Mouse (Mus musculus) T-cell, adult 66 days (primary cell): Measurements from ENCODE around the gene 4930455H04Rik. TPM values are rescaled to one million over a fixed set of nuclear protein-coding genes. Genes with fewer than 3 reads are reported as not detected.

Experiments used
- total RNA-seq, 2 experiments: library from RNA; stranded (reverse); gene quantifications; 3 replicates in 1 of 2; 4 replicates in 1 of 2; pipeline ENCODE4 v1.2.4; 2023

4930455H04Rik gene
- total RNA-seq, result not detected

DNA sequence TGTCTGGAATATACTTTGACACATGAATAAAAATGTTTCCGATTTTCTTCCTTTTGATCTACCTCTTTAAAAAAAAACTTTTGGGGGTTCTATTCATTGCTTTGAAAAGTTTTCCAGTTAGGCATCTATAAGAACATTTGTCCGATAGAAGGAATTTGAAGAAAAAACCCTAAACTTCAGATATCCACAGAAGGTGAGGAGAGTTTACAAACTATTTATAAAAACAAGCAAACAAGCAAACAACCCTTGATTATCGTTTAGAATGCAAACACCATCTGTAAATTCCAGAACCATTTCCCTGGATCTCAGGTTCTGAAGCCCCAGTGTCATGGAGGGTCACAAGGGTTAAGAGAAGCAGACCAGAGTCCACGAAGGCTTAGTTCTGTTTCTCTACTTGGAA is at the start of gene 4930455H04Rik:
Gene 4930455H04Rik (plus strand): TSS at position 301 of the 400 bp plus-strand sequence.

DNA sequence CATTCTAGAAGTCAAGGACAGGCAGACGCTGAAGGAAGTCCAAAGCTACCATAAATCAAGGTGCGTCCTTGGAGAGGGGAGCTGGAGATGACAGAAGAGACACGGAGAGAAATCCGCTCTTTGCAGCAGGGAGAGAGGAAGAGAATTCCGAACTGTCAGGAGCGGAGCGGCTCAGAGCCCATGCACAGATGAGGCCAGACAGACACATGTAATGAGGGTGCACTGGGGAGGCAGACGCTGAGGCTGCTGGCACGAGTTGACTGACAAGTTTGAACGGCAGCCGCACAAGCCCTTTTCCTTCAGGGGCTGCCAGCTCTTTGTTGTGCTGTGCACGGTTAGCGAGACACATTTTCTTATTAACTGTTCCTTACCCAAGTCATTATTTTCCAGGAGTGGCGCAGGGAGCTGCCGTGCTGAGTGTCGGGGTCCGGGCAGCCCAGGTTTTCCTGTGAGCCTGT is 502 bp downstream of the 4930455H04Rik start, which contains the start of gene Palmd:
Gene Palmd (minus strand): TSS at position 448 of the 458 bp plus-strand sequence.

Other genes with a start within 250 kb of the 4930455H04Rik start
- gene Agl, start 160.1 kb upstream of the 4930455H04Rik start, total RNA-seq, result 10 to 100 TPM; 11.4 to 11.6 TPM
- gene Frrs1, start 108.8 kb upstream of the 4930455H04Rik start, total RNA-seq, result 10 to 100 TPM; 12.2 to 14.7 TPM
- not detected for gene Palmd, start 720 bp downstream of the 4930455H04Rik start, total RNA-seq